Mouse (Mus musculus) limb, embryonic 14.5 days (tissue): ENCODE results near the gene Gsg1l. TPM values are rescaled to one million over a fixed set of nuclear protein-coding genes. Genes with fewer than 3 reads are reported as not detected.
A peak's percentile ranks its signal among the peaks of the same experiment; 100 is the strongest.

Source experiments
- ATAC-seq: fragments of 200-750 bp; cut with Nextera tagmentation; 2 replicates; pipeline ENCODE4 v1.8.0; 2017; ENCODE audit warnings: low read depth, moderate number of reproducible peaks, moderate TSS enrichment; ENCODE audit not compliant: low FRiP score
- DNase-seq: peaks from one replicate; pipeline ENCODE4 v3.0.0-alpha.2; 2015; ENCODE audit warnings: low spot score
- H3K27ac ChIP-seq: fragments of 300-500 bp; sonication (generic); replicated peaks from 2 replicates; pipeline ENCODE4 v1.5.1; 2014; ENCODE audit warnings: low read depth, mild to moderate bottlenecking, low read length, moderate library complexity, mixed read lengths
- H3K27me3 ChIP-seq: fragments of 300-500 bp; sonication (generic); 2 replicates; pipeline ENCODE4 v1.6.1; 2014; ENCODE audit warnings: low read length, mixed read lengths; ENCODE audit not compliant: control insufficient read depth, insufficient read depth
- H3K36me3 ChIP-seq: fragments of 300-500 bp; sonication (generic); 2 replicates; pipeline ENCODE4 v1.6.1; 2014; ENCODE audit warnings: mild to moderate bottlenecking, low read length, moderate library complexity, mixed read lengths; ENCODE audit not compliant: control insufficient read depth, insufficient read depth
- H3K4me1 ChIP-seq: fragments of 300-500 bp; sonication (generic); 2 replicates; pipeline ENCODE4 v1.6.1; 2014; ENCODE audit warnings: antibody characterized with exemption, low read length, mixed read lengths; ENCODE audit not compliant: control insufficient read depth, insufficient read depth
- H3K4me2 ChIP-seq: fragments of 300-500 bp; sonication (generic); replicated peaks from 2 replicates; pipeline ENCODE4 v1.6.1; 2014; ENCODE audit warnings: low read depth, mild to moderate bottlenecking, low read length, moderate library complexity; ENCODE audit not compliant: severe bottlenecking
- H3K4me3 ChIP-seq: fragments of 300-500 bp; sonication (generic); replicated peaks from 2 replicates; pipeline ENCODE4 v1.5.1; 2014; ENCODE audit warnings: low read length
- H3K9ac ChIP-seq: fragments of 300-500 bp; sonication (generic); 2 replicates; pipeline ENCODE4 v1.6.1; 2014; ENCODE audit warnings: mild to moderate bottlenecking, low read depth, low read length, moderate library complexity; ENCODE audit not compliant: severe bottlenecking
- H3K9me3 ChIP-seq: fragments of 300-500 bp; sonication (generic); 2 replicates; pipeline ENCODE4 v1.6.1; 2016; ENCODE audit warnings: low read length; ENCODE audit not compliant: control insufficient read depth
- POLR2A ChIP-seq: fragments of 200-500 bp; IDR thresholded peaks from 2 replicates; pipeline ENCODE4 v1.8.0; 2012; ENCODE audit warnings: inconsistent platforms, mild to moderate bottlenecking, moderate library complexity, borderline replicate concordance; ENCODE audit not compliant: insufficient read depth, insufficient read length; ENCODE audit errors: extremely low read depth
- WGBS: fragments of 180-500 bp; shearing (Covaris S2); extraction: QIAGEN DNeasy Blood & Tissue Kit; methylation state at CpG from one replicate; pipeline ENCODE4 v1.1.7; 2014; 5-methylcytosine and 5-hydroxymethylcytosine counted together
- polyA plus RNA-seq, 2 experiments: library from polyadenylated mRNA; depleted of rRNA in 1 of 2; stranded (reverse) in 1 of 2; unstranded in 1 of 2; fragments of >200 nt; fragmentation: Nextera tagmentation in 1 of 2; extraction: Ambion mirVana in 1 of 2; gene quantifications; 2 replicates each; pipeline versions ENCODE4 v1.2.1 to v1.2.3; 2012 to 2014

Gsg1l gene
- polyA plus RNA-seq, 2 experiments = 2.4 to 4.3 TPM

- no peak overlapping the region for H3K9ac ChIP-seq
- peaks cover 8% of the 10 kb centered on the region; the same call in 1 of the 2 replicates for H3K4me1 ChIP-seq
- no peak for DNase-seq
- ATAC-seq = no peak
- no peaks in the 10 kb centered on the region for H3K27me3 ChIP-seq
- no peak overlapping the region for H3K27ac ChIP-seq
- no peak overlapping the region for H3K4me3 ChIP-seq
- no peaks in the 10 kb centered on the region for H3K9me3 ChIP-seq
- no peak for TF ChIP-seq POLR2A
- WGBS = 44% methylated on average over 6 of the region's 6 CpGs
- no peak overlapping the region for H3K4me2 ChIP-seq
- no peaks in the 10 kb centered on the region for H3K36me3 ChIP-seq
These were observed 62.2 kb downstream of the Gsg1l start for GRCm38 (mm10) chr7:126019966-126020365.

- ATAC-seq (no peak), DNase-seq (no peak)
- no peak overlapping the region for H3K4me3 ChIP-seq
- TF ChIP-seq POLR2A = no peak
- 11% methylated on average over 9 of the region's 9 CpGs for WGBS
- no peak overlapping the region for H3K4me2 ChIP-seq
- H3K9ac ChIP-seq = no peak overlapping the region
- H3K9me3 ChIP-seq = no peaks in the 10 kb centered on the region
- no peaks in the 10 kb centered on the region for H3K36me3 ChIP-seq
- H3K4me1 ChIP-seq = peaks cover 8% of the 10 kb centered on the region; the same call in 1 of the 2 replicates
- H3K27ac ChIP-seq = no peak overlapping the region
- H3K27me3 ChIP-seq = no peaks in the 10 kb centered on the region
These were observed 62.9 kb downstream of the Gsg1l start for GRCm38 (mm10) chr7:126019321-126019720.

GRCm38 (mm10) chr7:126017455-126017854 is 64.8 kb downstream of the Gsg1l start:
- Histone ChIP-seq H3K9ac (no peak overlapping the region), H3K4me2 (no peak overlapping the region), H3K27me3 (no peaks in the 10 kb centered on the region), H3K36me3 (no peaks in the 10 kb centered on the region), H3K9me3 (no peaks in the 10 kb centered on the region), H3K27ac (no peak overlapping the region), H3K4me1 (peaks cover 9% of the 10 kb centered on the region), H3K4me3 (no peak overlapping the region)
- ATAC-seq = no peak
- WGBS = 90% methylated on average over 4 of the region's 4 CpGs
- no peak for TF ChIP-seq POLR2A
- DNase-seq = no peak

DNA sequence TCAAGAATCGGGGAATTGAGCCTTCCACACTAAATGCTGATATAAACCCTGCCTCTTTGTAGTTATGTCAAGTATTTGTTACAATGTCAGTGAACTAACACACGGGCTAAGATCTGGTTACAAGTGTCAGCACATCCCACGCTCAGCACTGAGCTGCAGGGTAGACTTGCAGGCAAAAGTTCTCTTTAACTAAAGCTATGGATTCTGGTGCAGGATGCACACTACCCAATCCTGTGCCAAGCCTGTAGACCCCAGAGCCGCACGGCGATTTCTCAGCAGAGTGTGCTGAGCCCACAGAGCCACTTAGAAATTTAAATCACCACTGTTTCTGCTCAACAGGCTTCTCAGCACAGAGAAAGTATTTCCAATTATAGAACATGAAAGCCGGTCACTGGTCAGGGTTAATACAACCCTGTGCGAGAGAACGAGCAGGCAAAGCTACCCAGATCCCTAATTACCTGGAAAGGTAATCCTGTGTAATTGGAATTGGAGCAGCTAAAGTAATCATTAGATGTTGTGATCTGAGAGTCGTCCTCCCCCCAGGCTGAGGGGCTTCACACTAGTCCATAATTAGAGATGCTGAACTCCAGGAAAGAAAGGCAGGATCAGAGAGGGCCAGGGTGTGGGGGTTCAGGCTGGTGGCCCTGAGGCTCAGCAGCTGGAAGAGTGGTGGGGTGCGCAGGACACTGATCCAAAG is 69.7 kb downstream of the Gsg1l start:
- no peak overlapping the region for H3K27ac ChIP-seq
- peaks cover 7% of the 10 kb centered on the region; the same call in 1 of the 2 replicates for H3K4me1 ChIP-seq
- H3K27me3 ChIP-seq = no peaks in the 10 kb centered on the region
- no peaks in the 10 kb centered on the region for H3K36me3 ChIP-seq
- H3K4me2 ChIP-seq = no peak overlapping the region
- WGBS = 35% methylated on average over 11 of the region's 11 CpGs
- H3K4me3 ChIP-seq = no peak overlapping the region
- ATAC-seq (no peak), DNase-seq (no peak)
- TF ChIP-seq POLR2A = no peak
- no peaks in the 10 kb centered on the region for H3K9me3 ChIP-seq
- no peak overlapping the region for H3K9ac ChIP-seq

DNA sequence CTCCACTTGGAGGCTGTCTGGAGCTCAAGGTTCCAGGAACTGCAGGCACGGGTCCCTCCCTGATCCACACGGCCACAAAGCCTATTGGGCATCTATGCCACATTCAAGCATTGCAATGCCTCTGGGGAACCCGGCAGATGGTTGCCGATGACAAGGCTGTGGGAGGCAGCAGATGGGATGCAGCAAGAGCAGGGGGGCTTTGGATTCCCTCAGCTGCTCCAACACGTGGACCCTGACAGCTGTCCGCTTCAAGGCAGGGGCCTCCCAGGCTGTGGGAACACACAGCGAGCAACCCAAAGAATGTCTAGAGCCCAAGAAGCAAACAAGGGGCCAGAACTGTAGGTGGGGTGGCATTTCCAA is 73.4 kb downstream of the Gsg1l start:
- ATAC-seq (peak; percentile 78), DNase-seq (peak; percentile 36)
- Histone ChIP-seq H3K9me3 (no peaks in the 10 kb centered on the region), H3K4me2 (no peak overlapping the region), H3K27ac (no peak overlapping the region), H3K36me3 (no peaks in the 10 kb centered on the region), H3K4me3 (no peak overlapping the region), H3K27me3 (no peaks in the 10 kb centered on the region), H3K9ac (no peak overlapping the region), H3K4me1 (peaks cover 7% of the 10 kb centered on the region; the same call in 1 of the 2 replicates)
- no peak for TF ChIP-seq POLR2A
- WGBS = 67% methylated on average over 7 of the region's 7 CpGs
